Mouse (Mus musculus) erythroid progenitor cell, adult 5-6 weeks (primary cell): ENCODE measurements around the gene Rhod. TPM values are rescaled to one million over a fixed set of nuclear protein-coding genes. Genes with fewer than 3 reads are reported as not detected.

Experiments
- total RNA-seq, 2 experiments: library from RNA; stranded (forward) in 1 of 2; stranded (reverse) in 1 of 2; fragments of 150-400 nt in 1 of 2; fragments of 186-747, 209-891 nt in 1 of 2; gene quantifications; 2 replicates each; pipeline versions ENCODE4 v1.2.3 to v1.2.4; 2015 to 2017; ENCODE audit warnings: low replicate concordance in 2 of 2

Gene Rhod
- total RNA-seq, 2 experiments from 2014 or later, result not detected

Other genes with a start within 250 kb of the Rhod start
- 8.0 and 31.0 TPM in 2 replicates for gene Tbc1d10c, start 248.1 kb downstream of the Rhod start, total RNA-seq (2015; ENCODE audit: low replicate concordance)
- gene Tbc1d10c, start 248.1 kb downstream of the Rhod start, total RNA-seq (2017; ENCODE audit: low replicate concordance), result 6.2 and 14.2 TPM in 2 replicates
- 181 and 188 TPM in 2 replicates for gene Ppp1ca, start 247.4 kb downstream of the Rhod start, total RNA-seq (2015; ENCODE audit: low replicate concordance)
- 185 and 268 TPM in 2 replicates for gene Ppp1ca, start 247.4 kb downstream of the Rhod start, total RNA-seq (2017; ENCODE audit: low replicate concordance)
- 44.0 and 54.1 TPM in 2 replicates for gene Rad9a, start 237.8 kb downstream of the Rhod start, total RNA-seq (2015; ENCODE audit: low replicate concordance)
- 27.5 and 41.6 TPM in 2 replicates for gene Rad9a, start 237.8 kb downstream of the Rhod start, total RNA-seq (2017; ENCODE audit: low replicate concordance)
- not detected in 2 replicates for gene Clcf1, start 225.2 kb downstream of the Rhod start, total RNA-seq (2015; ENCODE audit: low replicate concordance)
- 0.15 and 1.2 TPM in 2 replicates for gene Clcf1, start 225.2 kb downstream of the Rhod start, total RNA-seq (2017; ENCODE audit: low replicate concordance)
- gene AC109138.7, start 225.1 kb downstream of the Rhod start, total RNA-seq (2015; ENCODE audit: low replicate concordance), result not detected in 2 replicates
- not detected in 2 replicates for gene AC109138.7, start 225.1 kb downstream of the Rhod start, total RNA-seq (2017; ENCODE audit: low replicate concordance)
- 21.8 and 24.5 TPM in 2 replicates for gene Pold4, start 207.5 kb downstream of the Rhod start, total RNA-seq (2015; ENCODE audit: low replicate concordance)
- gene Pold4, start 207.5 kb downstream of the Rhod start, total RNA-seq (2017; ENCODE audit: low replicate concordance), result 5.0 and 16.1 TPM in 2 replicates
- gene Ssh3, start 170.3 kb downstream of the Rhod start, total RNA-seq (2015; ENCODE audit: low replicate concordance), result 2.2 and 16.8 TPM in 2 replicates
- gene Ssh3, start 170.3 kb downstream of the Rhod start, total RNA-seq (2017; ENCODE audit: low replicate concordance), result 0.90 and 5.2 TPM in 2 replicates
- gene Ankrd13d, start 156.3 kb downstream of the Rhod start, total RNA-seq (2015; ENCODE audit: low replicate concordance), result 0.72 and 1.3 TPM in 2 replicates
- 0.39 TPM in 1 of 2 replicates, not detected in the other for gene Ankrd13d, start 156.3 kb downstream of the Rhod start, total RNA-seq (2017; ENCODE audit: low replicate concordance)
- 71.3 and 72.8 TPM in 2 replicates for gene Grk2, start 133.2 kb downstream of the Rhod start, total RNA-seq (2015; ENCODE audit: low replicate concordance)
- gene Grk2, start 133.2 kb downstream of the Rhod start, total RNA-seq (2017; ENCODE audit: low replicate concordance), result 40.5 and 47.1 TPM in 2 replicates
- 40.7 and 74.2 TPM in 2 replicates for gene Kdm2a, start 41.1 kb downstream of the Rhod start, total RNA-seq (2015; ENCODE audit: low replicate concordance)
- gene Kdm2a, start 41.1 kb downstream of the Rhod start, total RNA-seq (2017; ENCODE audit: low replicate concordance), result 79.4 and 114 TPM in 2 replicates
- gene Syt12, start 38.0 kb upstream of the Rhod start, total RNA-seq (2015; ENCODE audit: low replicate concordance), result not detected in 2 replicates
- gene Syt12, start 38.0 kb upstream of the Rhod start, total RNA-seq (2017; ENCODE audit: low replicate concordance), result not detected in 2 replicates
- gene 2010003K11Rik, start 59.2 kb upstream of the Rhod start, total RNA-seq (2015; ENCODE audit: low replicate concordance), result not detected in 2 replicates
- not detected in 2 replicates for gene 2010003K11Rik, start 59.2 kb upstream of the Rhod start, total RNA-seq (2017; ENCODE audit: low replicate concordance)
- gene Pcx, start 71.0 kb upstream of the Rhod start, total RNA-seq (2015; ENCODE audit: low replicate concordance), result 21.6 and 42.8 TPM in 2 replicates
- gene Pcx, start 71.0 kb upstream of the Rhod start, total RNA-seq (2017; ENCODE audit: low replicate concordance), result 40.8 and 44.3 TPM in 2 replicates
- not detected in 2 replicates for gene Lrfn4, start 176.2 kb upstream of the Rhod start, total RNA-seq (2015; ENCODE audit: low replicate concordance)
- gene Lrfn4, start 176.2 kb upstream of the Rhod start, total RNA-seq (2017; ENCODE audit: low replicate concordance), result not detected in 2 replicates
- 21.6 and 26.4 TPM in 2 replicates for gene Rce1, start 186.2 kb upstream of the Rhod start, total RNA-seq (2015; ENCODE audit: low replicate concordance)
- 6.6 and 13.5 TPM in 2 replicates for gene Rce1, start 186.2 kb upstream of the Rhod start, total RNA-seq (2017; ENCODE audit: low replicate concordance)